Comparison of ENCODE assay signal across 22 mouse cellular contexts in the genomic region with DNA sequence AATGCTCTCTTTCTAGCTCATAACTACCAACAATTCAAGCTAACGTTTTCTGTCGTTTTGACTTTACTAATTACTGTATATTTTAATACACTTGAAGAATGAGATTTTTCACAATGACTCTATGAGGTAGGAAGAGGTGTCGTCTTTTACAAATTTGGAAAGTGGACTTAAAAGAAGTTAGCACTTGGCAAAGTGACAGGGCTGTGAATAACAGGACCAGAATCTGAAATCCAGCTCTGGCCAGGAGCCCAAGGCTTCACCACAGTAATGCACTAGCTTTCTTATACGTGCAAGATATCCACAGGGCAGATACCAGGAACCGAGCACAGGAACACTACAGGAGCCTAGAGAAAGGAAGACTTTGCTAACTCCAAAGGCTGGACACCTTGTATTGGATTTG. TPM values are rescaled to one million over a fixed set of nuclear protein-coding genes. Genes with fewer than 3 reads are reported as not detected.
DNase-seq lines count a peak whose midpoint lies in the region; ATAC-seq lines count a peak whose summit lies in the region.
"Had no signal": no experiment of that assay in that cellular context is flagged by ENCODE, and none has a peak within 500 bp of the region (broad histone marks: within the 10 kb centered on the region; RNA-seq: fewer than 3 reads in every experiment).

No protein-coding gene starts in this region.

- no peaks in the 10 kb centered on the region for H3K36me3 ChIP-seq in forebrain, embryonic 14.5 days (ENCODE audit: control insufficient read depth, insufficient read depth, low read length)
- H3K36me3 ChIP-seq in forebrain, embryonic 16.5 days (ENCODE audit: control insufficient read depth, insufficient read depth): no peaks in the 10 kb centered on the region
- H3K36me3 ChIP-seq: liver, embryonic 12.5 days; midbrain, embryonic 13.5 days; neural tube, embryonic 12.5 days had no signal

- no peak overlapping the region for H3K9ac ChIP-seq in forebrain, embryonic 14.5 days (ENCODE audit: low read length)
- no peak overlapping the region for H3K9ac ChIP-seq in forebrain, embryonic 16.5 days (replicated peaks; ENCODE audit: low read depth, low read length)
- H3K9ac ChIP-seq: liver, embryonic 12.5 days; midbrain, embryonic 13.5 days; neural tube, embryonic 12.5 days had no signal

- 0 out of 2 replicates have a peak, but pooled peaks have one; percentile 42 for ATAC-seq in forebrain, embryonic 14.5 days
- no peak for ATAC-seq in forebrain, embryonic 16.5 days
- no peak for ATAC-seq in inflammation-experienced regulatory T-cells, adult 6 months
- ATAC-seq: CD4-positive, CD25-positive, alpha-beta regulatory T cell, adult 4 months; liver, embryonic 12.5 days; midbrain, embryonic 13.5 days had no signal

- no peak overlapping the region for H3K4me2 ChIP-seq in forebrain, embryonic 14.5 days (ENCODE audit: low read length)
- H3K4me2 ChIP-seq in forebrain, embryonic 16.5 days (ENCODE audit: low read length): no peak overlapping the region
- H3K4me2 ChIP-seq: liver, embryonic 12.5 days; midbrain, embryonic 13.5 days; neural tube, embryonic 12.5 days had no signal

- peaks cover 20% of the 10 kb centered on the region for H3K4me1 ChIP-seq in forebrain, embryonic 14.5 days (ENCODE audit: control insufficient read depth, insufficient read depth, low read length)
- peaks cover 9% of the 10 kb centered on the region for H3K4me1 ChIP-seq in forebrain, embryonic 16.5 days (replicated peaks; ENCODE audit: control insufficient read depth, insufficient read depth, low read length)
- H3K4me1 ChIP-seq: liver, embryonic 12.5 days had no signal

- no peaks in the 10 kb centered on the region for H3K27me3 ChIP-seq in forebrain, embryonic 14.5 days (replicated peaks; ENCODE audit: control insufficient read depth, insufficient read depth, low read length)
- H3K27me3 ChIP-seq in forebrain, embryonic 16.5 days (replicated peaks; ENCODE audit: control insufficient read depth, insufficient read depth, low read length): no peaks in the 10 kb centered on the region
- H3K27me3 ChIP-seq: midbrain, embryonic 13.5 days; neural tube, embryonic 12.5 days had no signal

- H3K27ac ChIP-seq in forebrain, embryonic 14.5 days (ENCODE audit: low read depth, low read length): no peak overlapping the region
- H3K27ac ChIP-seq in forebrain, embryonic 16.5 days (ENCODE audit: low read length): no peak overlapping the region
- H3K27ac ChIP-seq: heart, adult 2 months; liver, embryonic 12.5 days; midbrain, embryonic 13.5 days; neural tube, embryonic 12.5 days had no signal

- no peaks in the 10 kb centered on the region for H3K9me3 ChIP-seq in forebrain, embryonic 14.5 days (replicated peaks; ENCODE audit: control insufficient read depth, low read length)
- H3K9me3 ChIP-seq in forebrain, embryonic 16.5 days (ENCODE audit: control insufficient read depth, low read length): no peaks in the 10 kb centered on the region
- H3K9me3 ChIP-seq: liver, embryonic 12.5 days; midbrain, embryonic 13.5 days; neural tube, embryonic 12.5 days had no signal

- WGBS in forebrain, embryonic 14.5 days: 38% methylated on average over 5 of the region's 5 CpGs
- WGBS in forebrain, embryonic 16.5 days: 37% methylated on average over 5 of the region's 5 CpGs

- peak; percentile 61 for DNase-seq in forebrain, embryonic 14.5 days (ENCODE audit: low spot score)
- peak; percentile 36 for DNase-seq in left cerebral cortex, postnatal 4 days
- DNase-seq in left cerebral cortex, postnatal 36 days (ENCODE audit: low spot score in 2 of 2): no peak
- peak; percentile 15 for DNase-seq in MN1 (ENCODE audit: low spot score)
- DNase-seq in adrenal gland, postnatal 36 days: peak; percentile 63 to 73
- no peak for DNase-seq in frontal cortex, postnatal 14 days (ENCODE audit: low spot score in 2 of 2)
- DNase-seq: cerebellum, adult 2 months; kidney, adult 18-20 months; lung, postnatal 10 days had no signal

- intact Hi-C loops in left cerebral cortex, postnatal 4 days (cut with DNase I): no loop called here
- intact Hi-C loops in left cerebral cortex, postnatal 36 days (cut with DNase I): no loop called here

- no peak overlapping the region for H3K4me3 ChIP-seq in forebrain, embryonic 14.5 days (ENCODE audit: low read depth, low read length)
- H3K4me3 ChIP-seq in forebrain, embryonic 16.5 days (replicated peaks; ENCODE audit: low read length): no peak overlapping the region
- H3K4me3 ChIP-seq: heart, adult 2 months; liver, embryonic 12.5 days; midbrain, embryonic 13.5 days; neural tube, embryonic 12.5 days had no signal

RNA-seq across cellular contexts. Expression of a gene that starts 17.2 kb away (rescaled TPM):
- 8.8 and 11.0 TPM in 2 replicates for polyA plus RNA-seq in forebrain, embryonic 14.5 days (2014; fragmentation: Nextera tagmentation; extraction: Ambion mirVana)
- polyA plus RNA-seq in forebrain, embryonic 16.5 days (2015; fragmentation: Nextera tagmentation; extraction: Ambion mirVana): 9.1 and 9.5 TPM in 2 replicates
- 10 to 100 TPM; 15.2 to 16.6 TPM for total RNA-seq in left cerebral cortex, postnatal 4 days (2021)
- total RNA-seq in left cerebral cortex, postnatal 36 days (2021): 10 to 100 TPM; 46.1 to 50.9 TPM
- total RNA-seq in adrenal gland, postnatal 36 days (2021): 10 to 100 TPM; 11.1 to 12.5 TPM
- polyA plus RNA-seq in inflammation-experienced regulatory T-cells, adult 6 months (2017; shearing (Covaris generic)): under 1 TPM in 1 of 3 experiments, not detected in 2; 0.43 TPM
- polyA plus RNA-seq: CD4-positive, CD25-positive, alpha-beta regulatory T cell, adult 4 months had no signal

RNA-seq across cellular contexts. Expression of a gene that starts 35.5 kb away (rescaled TPM):
- polyA plus RNA-seq in forebrain, embryonic 14.5 days (2014; fragmentation: Nextera tagmentation; extraction: Ambion mirVana): not detected in 2 replicates
- not detected in 2 replicates for polyA plus RNA-seq in forebrain, embryonic 16.5 days (2015; fragmentation: Nextera tagmentation; extraction: Ambion mirVana)
- not detected for total RNA-seq in left cerebral cortex, postnatal 4 days (2021)
- total RNA-seq in left cerebral cortex, postnatal 36 days (2021): not detected
- total RNA-seq in adrenal gland, postnatal 36 days (2021): not detected
- polyA plus RNA-seq in inflammation-experienced regulatory T-cells, adult 6 months (2017; shearing (Covaris generic)): not detected
- total RNA-seq: heart, adult 2 months; heart, postnatal 25 days; left cerebral cortex, adult 8-10 months had no signal
- polyA plus RNA-seq: CD4-positive, CD25-positive, alpha-beta regulatory T cell, adult 4 months; cerebellum, adult 2 months; embryonic facial prominence, embryonic 11.5 days; frontal cortex, adult 2 months; heart, adult 2 months; large intestine, adult 2 months; liver, embryonic 12.5 days; midbrain, embryonic 13.5 days; neural tube, embryonic 12.5 days; thymus, postnatal 0 days had no signal

Comparison
In these comparisons a context has a peak if more than half of its experiments do, and no peak if none do; other contexts are left out.
1. DNase-seq: peak in forebrain, embryonic 14.5 days (single experiment), left cerebral cortex, postnatal 4 days (single experiment), MN1 (single experiment) and adrenal gland, postnatal 36 days (2 of 2); none in left cerebral cortex, postnatal 36 days (0 of 2) and frontal cortex, postnatal 14 days (0 of 2).